Mouse (Mus musculus) activated CD4-positive, CD25-positive, alpha-beta regulatory T cell, adult 4 months (primary cell): Measurements from ENCODE around the gene Sema6d. TPM values are rescaled to one million over a fixed set of nuclear protein-coding genes. Genes with fewer than 3 reads are reported as not detected.
"Not testable (repeated sequence)": the region's sequence is repeated elsewhere in the genome, so short reads cannot be mapped to it uniquely, and the experiment has no call there.

Experiments
- ATAC-seq: one replicate; pipeline ENCODE4 v1.8.0; 2017
- polyA plus RNA-seq, 2 experiments: library from polyadenylated mRNA; unstranded; fragments of 100-300 nt; shearing (Covaris generic); gene quantifications; one replicate each; pipeline ENCODE4 v1.2.1; 2017

Gene Sema6d
- polyA plus RNA-seq, 2 experiments from 2014 or later = 0.95 to 1.5 TPM

DNA sequence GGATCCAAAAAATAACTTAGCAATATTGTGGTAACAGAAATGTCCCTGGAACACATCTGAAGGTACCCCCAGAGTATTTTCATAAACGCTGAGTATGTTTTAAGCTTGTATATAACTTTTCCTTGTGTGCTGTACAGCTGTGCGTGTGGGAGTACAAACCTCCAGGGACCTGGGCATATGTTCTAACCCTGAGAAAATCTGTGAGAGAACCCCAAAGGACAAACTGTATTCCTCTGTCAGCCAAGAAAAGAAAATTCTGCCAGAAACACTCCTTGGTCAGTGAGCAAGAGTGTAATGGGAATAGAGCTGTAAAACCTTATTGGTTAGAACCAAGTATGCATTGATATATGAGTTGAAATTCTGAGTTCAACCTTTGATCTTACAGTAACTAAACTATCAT lies 203.8 kb downstream of the Sema6d start:
- no peak for ATAC-seq

DNA sequence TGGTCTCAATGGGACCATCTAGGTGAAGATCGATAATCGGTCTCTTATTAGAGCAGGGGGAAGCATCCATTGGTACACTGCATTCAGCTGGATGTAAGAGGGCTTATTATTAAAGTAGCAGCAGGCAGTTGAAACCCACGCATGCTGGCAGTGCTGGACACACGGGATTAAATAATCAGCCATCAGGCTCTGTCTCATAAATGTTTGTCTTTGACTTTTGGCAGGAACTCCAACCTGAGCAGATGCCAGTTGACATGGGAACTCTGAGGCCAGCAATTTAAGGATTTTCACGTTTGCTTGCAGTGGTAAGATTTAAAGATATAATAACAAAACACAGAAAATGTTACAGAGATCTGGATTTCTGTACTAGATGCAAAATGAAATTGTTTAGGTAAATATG lies 208.6 kb downstream of the Sema6d start:
- ATAC-seq = no peak

DNA sequence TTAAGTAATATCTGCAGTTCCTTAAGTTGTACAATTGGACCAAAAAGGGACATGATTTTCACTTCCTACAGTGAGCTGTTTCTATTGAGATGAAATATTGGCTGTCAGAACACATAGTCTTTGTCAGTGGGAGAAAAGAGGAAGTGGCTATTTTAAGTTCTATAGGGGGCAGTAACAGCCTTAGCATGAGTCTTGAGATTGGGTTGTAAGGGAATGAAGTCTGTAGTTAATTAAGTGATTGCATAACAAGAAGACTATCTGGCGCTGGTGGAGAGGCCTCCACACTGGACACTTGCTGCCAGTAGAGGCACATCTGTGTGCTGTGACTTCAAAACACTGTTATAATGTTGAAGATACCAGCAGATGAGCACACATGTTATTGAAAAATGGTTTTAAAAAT lies 209.1 kb downstream of the Sema6d start:
- ATAC-seq = no peak

DNA sequence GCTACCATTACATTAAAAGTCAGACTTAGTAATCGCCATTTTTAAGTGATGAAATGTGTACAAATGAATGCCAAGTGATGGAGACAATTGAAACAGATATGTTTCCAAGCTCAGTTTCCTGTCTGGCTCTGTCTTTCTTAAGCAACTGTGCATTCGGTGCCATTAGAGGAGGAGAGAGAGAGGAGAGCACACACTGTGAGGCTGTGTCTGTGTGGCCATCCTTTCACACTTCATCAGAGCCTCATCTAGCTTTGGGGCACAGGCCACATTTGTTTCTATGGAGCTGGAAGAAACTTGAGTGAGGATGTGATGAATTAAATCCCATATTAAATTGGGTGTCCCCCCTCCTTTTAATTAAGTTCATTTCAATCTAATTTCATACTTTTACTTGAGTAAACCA lies 218.8 kb downstream of the Sema6d start:
- no peak for ATAC-seq

DNA sequence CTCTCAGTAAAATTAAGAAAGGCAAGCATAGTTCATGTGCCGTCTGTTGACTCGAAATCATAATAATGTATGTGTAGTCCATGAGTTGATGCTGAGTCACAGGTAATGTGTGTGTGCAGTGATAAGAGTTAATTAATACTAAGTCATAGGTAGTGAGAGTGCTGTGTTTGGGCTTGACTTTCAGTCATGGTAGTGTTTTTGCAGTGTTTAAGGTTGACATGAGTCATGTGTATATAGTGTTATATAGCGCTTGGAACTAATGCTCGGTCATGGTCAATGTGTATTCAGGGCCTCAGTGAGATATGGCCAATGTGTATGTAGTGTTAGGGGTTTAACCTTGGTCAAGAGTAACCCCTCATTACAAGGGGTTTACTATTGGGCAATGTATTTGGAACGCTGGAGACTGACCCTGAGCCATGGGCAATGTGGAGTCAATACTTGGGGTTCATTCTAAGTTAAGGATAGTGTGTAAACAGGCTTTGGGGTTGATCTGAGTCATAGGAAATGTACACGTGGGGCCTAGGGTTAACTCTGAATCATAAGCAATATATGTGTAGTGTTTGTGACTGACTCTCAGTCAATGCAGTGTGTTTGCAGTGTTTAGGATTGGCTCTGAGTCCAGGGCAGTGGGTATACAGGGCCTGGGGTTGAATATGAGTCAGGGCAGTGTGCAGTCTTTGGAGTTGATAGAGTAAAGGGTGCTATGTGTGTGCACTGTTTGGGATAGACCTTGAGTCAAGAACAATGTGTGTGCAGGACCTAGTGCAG lies 219.8 kb downstream of the Sema6d start:
- no peak for ATAC-seq

DNA sequence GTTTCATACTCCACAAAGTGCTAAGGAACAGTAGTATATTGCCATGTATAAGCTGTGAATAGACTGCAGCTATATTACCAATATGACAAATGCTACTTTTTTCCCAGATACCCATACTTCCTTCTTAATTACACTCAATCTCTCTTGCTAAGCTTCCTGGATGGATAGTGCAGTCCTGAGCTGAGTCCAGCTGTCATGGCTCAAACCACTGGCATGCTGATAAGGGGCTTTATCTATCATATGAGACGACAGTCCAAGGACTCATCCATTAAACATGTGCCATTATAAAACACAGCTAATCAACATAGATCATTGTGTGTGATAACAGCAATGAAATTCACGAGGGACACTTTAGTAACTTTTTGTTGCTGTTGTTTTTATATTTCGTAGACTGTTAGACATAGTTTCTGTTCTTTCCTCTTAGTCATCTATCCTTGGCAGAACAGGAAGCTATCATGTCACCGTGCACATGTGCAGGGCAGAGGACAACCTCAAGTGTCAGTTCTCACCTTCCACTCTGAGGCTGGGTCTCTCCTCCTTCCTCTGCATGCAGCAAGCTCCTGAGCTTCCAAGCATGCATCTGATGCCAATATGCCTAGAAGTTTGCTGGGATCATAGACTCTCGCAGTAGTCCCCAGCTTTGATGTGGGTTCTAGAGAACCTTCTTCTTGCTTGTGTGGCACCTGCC lies 232.9 kb downstream of the Sema6d start:
- ATAC-seq = no peak

DNA sequence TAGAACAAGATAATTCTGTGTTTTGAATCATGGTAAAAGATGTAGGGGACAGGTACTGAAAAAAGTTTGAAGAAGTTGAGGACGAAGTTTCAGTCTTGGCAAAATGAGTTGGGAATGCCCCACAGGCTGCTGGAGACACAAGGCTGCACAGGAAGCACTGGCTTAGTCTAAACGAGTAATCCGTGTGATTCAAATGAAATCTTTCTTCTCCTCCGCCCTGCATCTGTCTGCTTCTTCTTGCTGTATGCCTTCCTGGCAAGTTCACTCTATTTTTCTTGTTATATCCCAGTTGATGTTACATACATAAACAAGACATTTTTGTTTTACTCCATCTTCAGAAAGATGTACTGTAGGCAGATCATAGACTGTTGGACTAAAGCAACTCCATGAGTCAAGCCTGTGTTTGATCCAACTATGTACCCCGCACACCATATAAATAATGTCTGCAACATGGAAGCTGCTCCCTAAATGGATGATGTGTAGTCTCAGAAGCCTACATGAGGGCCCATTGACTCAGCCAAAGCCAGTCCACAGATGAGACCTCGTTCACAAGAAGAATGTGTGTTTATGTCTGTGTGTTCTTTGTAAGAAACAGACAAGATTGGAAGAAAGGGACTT lies 234.4 kb downstream of the Sema6d start:
- no peak for ATAC-seq

DNA sequence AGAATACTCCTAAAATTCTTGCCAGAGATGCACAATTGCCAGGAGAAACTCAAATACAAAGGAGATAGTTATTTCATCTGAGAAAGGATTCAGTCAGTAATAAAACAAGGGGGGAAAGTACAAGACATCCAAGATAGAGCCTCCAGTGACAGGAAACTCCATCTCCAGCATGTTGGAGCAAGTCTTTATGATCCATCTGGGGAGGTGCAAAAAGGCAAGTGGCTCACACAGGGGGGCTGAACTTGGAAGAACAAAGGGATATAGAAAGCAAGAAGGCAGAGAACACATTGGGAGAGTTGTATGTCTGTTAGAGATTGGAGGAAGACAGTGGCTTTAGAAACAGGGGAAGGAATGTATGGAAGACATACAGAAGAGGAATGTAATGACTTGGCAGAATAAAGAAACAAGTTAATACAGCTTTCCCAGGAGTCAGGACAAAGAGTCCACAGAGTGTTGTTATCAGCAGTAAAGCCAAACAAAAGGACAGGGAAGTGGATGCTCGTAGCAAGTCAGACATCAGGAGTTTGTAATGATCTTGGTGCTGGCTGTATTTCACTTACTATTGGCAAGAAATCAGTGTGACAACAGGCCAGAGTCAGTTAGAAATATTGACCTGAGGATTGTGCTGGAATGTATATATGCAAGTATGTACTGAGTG lies 239.8 kb downstream of the Sema6d start:
- ATAC-seq = no peak

DNA sequence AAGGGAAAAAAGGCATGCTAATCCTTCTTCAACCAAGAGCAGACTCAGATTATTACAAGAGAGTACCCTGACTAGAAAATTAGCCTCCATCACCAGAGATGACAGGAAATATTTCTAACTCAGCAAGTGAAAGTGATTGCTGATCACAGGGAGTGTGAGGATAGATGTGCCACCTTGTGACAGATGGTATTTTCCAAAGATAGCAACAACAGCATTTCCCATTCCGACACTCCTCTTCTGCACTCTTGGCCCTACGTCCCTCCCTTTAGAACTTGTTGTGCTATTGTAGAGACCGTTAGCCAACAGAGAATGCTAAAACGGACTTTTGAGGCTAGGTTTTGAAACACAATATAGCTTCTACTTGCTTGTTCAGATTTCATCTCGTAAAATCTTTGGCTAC lies 243.1 kb downstream of the Sema6d start:
- ATAC-seq = no peak

DNA sequence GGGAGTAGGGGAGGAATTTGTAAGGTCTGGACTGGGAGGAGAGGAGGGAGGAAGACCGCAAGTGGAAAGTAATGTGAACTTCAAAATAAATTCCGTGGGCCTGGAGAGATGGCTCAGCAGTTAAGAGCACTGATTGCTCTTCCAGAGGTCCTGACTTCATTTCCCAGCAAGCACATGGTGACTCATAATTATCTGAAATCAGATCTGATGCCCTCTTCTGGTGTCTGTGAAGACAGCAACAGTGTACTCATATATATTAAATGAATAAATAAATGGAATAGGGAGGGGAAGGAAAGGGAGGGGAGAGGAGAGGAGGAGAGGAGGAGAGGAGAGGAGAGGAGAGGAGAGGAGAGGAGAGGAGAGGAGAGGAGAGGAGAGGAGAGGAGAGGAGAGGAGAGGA lies 244.9 kb downstream of the Sema6d start:
- not testable (repeated sequence) for ATAC-seq

DNA sequence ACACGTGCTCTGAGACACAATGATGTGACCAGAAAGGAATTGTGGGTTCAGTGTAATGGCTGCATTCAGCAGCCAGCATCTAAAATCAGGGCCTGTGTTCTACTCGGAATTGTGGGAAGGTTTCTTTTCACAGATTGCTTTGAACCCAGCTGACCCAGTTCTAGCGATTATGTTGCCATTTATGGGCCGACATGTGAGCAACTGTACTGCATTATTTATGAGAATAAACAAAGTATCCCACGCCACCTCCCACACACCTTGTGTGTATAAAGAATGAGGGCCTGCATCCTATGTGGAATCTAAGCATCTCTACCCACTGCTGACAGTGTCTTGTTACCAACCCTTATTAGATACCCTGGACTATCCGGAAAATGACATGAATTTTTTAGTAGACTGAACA lies 248.5 kb downstream of the Sema6d start:
- no peak for ATAC-seq

DNA sequence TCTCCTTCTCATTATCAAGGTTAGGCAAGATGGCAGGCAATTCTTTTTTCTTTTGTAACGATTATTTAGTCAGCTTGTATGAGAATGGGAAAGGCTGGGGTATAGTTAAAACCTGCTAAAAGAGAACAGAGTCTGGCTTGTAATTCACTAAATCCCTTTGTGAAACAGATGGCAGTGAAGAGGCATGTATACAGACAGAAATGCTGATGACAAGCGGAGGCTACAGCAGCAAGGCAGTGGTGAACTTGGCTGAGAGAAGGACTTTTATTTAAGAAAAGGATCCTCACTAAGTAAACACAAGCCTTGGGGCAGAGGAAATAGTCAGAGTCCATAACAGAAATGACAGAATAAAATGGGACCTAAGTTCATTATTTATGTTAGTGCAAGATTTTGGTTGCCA lies 264.4 kb downstream of the Sema6d start:
- ATAC-seq = no peak

DNA sequence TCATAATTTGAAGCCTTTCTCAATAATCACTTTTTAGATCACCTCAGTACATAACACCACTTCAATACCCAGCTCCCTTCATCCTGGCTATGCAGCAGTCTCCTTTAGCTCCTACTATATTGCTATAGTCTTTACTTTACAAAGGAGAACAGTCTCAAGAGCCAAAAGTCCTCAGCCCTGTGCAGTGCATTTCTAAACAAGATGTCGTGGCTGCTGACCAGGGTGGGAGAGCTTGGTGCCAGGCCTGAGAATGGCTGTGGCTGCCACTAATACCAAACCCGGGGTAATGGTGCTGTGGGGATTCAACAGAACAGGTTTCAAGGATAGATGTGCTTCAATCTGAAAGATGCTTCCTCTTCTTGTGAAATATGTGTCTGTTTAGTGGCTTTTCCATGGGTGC lies 264.9 kb downstream of the Sema6d start:
- no peak for ATAC-seq

DNA sequence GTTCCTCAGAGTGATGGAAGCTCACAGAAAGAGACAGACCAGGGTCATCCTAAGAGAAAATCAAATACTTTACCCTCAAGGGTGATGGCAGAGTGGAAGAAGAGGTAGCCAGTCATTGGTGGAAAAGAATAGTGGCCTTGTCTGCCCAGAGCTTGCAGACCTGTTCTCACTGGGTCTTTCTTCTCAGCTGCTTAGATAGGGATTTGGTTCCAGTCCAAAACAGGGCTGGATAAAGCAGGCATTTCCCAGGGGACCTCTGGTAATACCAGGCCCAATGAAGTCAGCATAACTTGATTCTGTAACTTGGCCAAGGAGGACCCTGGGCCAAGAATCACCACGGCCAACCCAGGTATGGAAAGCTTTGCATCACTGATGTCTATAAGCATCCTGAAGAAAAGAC lies 279.5 kb downstream of the Sema6d start:
- ATAC-seq = no peak

DNA sequence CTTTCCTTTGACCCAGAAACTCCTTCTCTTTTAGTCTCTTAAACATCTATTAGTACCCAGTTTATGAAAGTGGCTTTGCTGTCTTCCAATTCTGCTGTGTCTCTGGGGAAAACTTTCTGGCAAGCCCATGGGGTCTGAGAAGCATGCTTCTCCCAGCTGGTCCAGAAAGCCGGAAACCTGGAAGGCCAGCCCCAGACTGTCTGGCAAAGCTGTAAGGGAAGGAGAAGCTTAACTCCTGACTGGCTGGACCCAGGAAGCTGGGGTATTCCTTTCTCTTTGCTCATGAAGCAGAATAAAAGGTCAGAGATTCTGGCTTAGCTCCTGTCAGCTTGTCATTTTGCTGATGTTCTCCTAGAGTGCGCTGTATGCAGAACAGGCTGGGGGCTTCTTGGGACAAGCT lies 280.2 kb downstream of the Sema6d start:
- ATAC-seq = no peak

DNA sequence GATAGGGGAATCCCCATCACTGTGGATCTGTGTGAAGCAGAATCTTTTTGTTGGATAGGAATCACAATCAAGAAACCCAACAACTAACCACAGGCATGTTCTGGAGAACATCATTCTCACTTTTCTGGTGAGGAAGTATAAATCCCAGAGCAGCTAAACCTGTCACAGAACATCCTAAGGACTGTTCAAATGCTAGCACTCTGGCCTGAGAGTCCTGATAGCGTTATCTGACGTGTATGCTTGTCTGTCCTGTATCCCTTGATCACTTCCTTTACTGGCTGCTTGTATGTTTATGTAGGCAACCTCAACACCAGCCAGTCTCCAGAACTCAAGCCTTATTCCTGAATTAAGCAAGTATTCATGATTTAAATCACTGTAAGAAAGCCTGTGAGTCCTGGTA lies 281.6 kb downstream of the Sema6d start:
- ATAC-seq = no peak

DNA sequence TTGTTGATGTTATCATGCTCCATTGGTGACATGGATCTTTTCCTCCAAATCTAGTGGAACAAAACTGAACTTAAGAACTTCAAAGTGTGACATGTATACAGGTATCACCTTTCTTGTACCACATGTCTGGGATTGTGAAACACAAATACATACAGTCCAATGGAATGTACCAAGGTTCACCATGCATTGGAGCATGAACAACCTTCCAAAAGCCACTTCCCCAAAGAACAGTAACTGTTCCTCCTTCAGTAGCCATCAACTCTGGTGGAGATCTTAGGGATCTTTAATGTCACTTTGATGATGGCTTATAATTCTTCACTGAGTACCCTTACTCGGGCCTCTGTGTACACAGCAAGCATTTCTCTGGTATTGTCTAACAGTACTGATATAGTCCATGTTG lies 295.3 kb downstream of the Sema6d start:
- ATAC-seq = no peak

DNA sequence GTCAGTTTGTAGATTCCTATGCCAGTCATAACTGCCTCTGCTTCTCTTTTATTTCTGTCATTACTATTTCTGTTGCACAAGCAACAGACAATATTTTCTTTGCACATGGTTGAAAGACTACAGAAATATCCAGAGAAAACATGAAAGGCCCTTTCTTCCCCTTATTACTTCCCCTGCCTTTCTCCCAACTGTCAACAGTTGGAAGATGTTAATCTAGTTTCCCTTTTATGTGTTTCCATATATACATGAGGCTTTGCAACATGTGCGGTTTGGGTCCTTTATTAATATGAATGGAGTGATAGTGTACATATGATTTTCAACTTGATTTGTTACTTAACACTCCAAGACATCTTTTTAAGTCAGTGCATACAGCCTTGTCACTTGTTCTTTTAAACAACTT lies 296.0 kb downstream of the Sema6d start:
- ATAC-seq = no peak

DNA sequence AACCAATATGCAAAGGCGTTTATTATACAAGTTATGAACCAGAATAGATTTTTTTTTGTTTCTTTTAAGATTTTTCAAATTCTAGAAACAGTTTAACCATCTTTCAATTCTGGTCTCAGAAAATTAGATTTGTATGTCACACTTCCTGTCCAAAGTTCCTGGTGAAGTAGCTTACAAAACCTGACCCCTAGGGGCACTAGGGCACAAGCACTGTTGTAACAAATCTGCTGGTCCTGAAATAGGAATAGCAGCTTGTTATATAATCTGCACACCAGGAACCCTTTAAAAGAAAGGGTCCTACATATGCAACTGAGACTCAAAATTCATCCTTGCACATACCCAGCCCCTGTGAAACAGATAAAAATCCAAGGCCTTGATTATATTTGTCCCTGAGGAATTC lies 298.5 kb downstream of the Sema6d start:
- no peak for ATAC-seq

DNA sequence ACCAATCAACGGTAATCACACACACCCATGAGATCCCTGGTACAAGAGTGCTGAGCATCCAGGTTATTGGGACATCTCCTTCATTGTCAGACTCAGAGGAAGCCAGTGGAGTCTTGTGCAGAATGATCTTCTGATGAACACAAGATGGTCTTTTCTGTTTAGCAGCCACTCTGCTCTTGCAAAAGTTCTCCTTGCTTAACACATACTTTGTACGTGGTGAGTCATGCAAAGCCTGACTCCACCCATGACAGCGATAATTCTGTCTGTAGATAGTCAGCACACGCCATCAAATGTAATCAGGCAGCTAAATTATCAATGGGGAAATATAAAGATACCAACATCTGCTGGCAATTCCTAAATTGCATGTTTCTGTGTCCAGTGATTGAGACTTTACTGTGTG lies 307.0 kb downstream of the Sema6d start:
- no peak for ATAC-seq

DNA sequence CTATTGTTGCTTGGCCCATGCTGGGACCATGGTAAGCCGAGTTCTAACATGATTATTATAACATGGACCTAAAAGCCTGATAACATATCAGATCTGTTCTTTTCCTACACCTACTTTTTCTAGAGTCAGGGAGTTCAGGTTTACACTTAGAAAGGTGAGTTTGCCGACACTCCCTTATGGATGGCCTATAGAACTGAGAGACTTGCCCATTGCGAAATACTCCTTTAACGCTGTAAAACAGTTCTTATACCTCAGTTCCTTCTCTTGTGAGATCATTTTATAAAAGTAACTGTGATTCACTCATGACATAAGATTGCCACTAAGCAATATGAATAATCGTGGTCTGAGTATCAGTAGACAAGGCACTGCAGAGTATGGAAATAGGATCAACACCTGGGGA lies 307.5 kb downstream of the Sema6d start:
- ATAC-seq = no peak

DNA sequence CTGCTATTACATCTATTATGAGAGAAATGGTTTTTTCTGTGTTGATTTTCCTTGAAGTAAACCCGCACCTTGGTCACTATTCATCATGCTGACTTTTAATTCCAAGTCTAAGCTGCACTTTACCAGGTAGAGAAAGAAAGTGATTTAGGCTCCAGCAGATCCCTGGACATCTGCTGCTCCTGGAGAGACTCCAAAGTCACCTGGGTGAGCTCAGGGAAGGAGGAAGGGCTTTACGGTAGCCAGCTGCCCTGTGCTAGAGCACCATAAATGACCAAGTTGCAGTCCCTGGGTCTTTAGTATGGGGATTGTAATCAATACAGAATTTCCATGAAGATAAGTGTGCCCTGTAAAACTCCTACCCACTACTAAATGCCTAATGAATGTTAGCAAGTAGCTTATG lies 309.8 kb downstream of the Sema6d start:
- ATAC-seq = no peak

DNA sequence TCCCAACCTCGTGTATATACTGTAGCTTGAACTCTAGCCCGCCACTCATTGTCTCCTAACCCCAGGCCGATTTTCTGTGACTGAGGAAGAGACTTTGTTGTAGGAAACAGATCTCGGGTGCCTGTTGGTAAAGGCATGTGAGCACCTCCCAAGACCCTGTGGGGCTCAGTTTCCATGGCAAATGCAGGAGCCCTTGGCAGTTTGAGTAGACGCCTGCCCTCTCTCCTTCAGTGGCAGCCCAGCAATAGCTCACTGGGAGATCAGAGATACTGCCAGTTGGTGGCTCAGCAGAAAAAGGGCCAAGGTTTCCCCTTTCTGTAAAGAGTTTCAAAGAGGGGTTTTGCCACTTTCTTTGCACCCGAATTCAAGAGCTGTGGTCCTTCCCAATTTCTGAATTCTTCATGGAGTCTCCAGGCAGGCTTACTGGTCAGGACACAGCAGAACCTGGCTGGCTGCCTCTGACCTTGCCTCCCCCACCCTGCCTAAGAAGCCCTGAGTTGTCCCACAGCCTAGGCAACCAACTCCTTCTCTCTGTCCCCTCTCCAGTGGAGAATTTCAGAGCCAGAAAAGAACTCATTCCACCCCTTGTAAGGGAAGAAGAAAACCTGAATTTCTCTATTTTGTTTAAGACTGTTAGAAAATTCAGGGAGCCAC lies 312.1 kb downstream of the Sema6d start:
- no peak for ATAC-seq
